Mouse (Mus musculus): Measurements from ENCODE around the gene Gsta2. TPM values are rescaled to one million over a fixed set of nuclear protein-coding genes. Genes with fewer than 3 reads are reported as not detected.

Gene Gsta2
- 4.3 TPM in 1 of 2 replicates, not detected in the other for polyA plus RNA-seq (2011; ENCODE audit: insufficient read depth, insufficient read length, low replicate concordance, missing spikeins)

- WGBS = 82% methylated on average over 8 of the region's 8 CpGs
- Histone ChIP-seq H3K4me1 (ENCODE audit: control insufficient read depth, insufficient read depth, low read length) (no peaks in the 10 kb centered on the region), H3K4me3 (replicated peaks; ENCODE audit: control insufficient read depth, low read depth, low read length) (no peak within 1 kb of the TSS), H3K27ac (ENCODE audit: control insufficient read depth, insufficient read depth, low read depth, low read length, poor library complexity) (no peak within 1 kb of the TSS)
- TF ChIP-seq CTCF (IDR thresholded peaks at IDR 0.05; ENCODE audit: control insufficient read depth, insufficient read depth, low read length) = no peak
- no peak for TF ChIP-seq POLR2A (IDR thresholded peaks at IDR 0.05; ENCODE audit: borderline replicate concordance, control insufficient read depth, low read depth, low read length)
Measured at GRCm38 (mm10) chr9:78355611-78356010, at the start of gene Gsta2. Gsta2 (minus strand) TSS chr9:78355788.

GRCm38 (mm10) chr9:78401596-78401995 is 46.0 kb upstream of the Gsta2 start:
- Histone ChIP-seq H3K4me3 (replicated peaks; ENCODE audit: control insufficient read depth, low read depth, low read length) (no peak overlapping the region), H3K4me1 (ENCODE audit: control insufficient read depth, insufficient read depth, low read length) (no peaks in the 10 kb centered on the region), H3K27ac (ENCODE audit: control insufficient read depth, insufficient read depth, low read depth, low read length, poor library complexity) (no peak overlapping the region)
- WGBS = 73% methylated on average over 7 of the region's 7 CpGs
- TF ChIP-seq CTCF (IDR thresholded peaks at IDR 0.05; ENCODE audit: control insufficient read depth, insufficient read depth, low read length) (no peak), POLR2A (IDR thresholded peaks at IDR 0.05; ENCODE audit: borderline replicate concordance, control insufficient read depth, low read depth, low read length) (no peak)

- WGBS = 76% methylated on average over 5 of the region's 5 CpGs
- no peaks in the 10 kb centered on the region for H3K4me1 ChIP-seq (ENCODE audit: control insufficient read depth, insufficient read depth, low read length)
- no peak overlapping the region for H3K27ac ChIP-seq (ENCODE audit: control insufficient read depth, insufficient read depth, low read depth, low read length, poor library complexity)
- TF ChIP-seq POLR2A (IDR thresholded peaks at IDR 0.05; ENCODE audit: borderline replicate concordance, control insufficient read depth, low read depth, low read length) = no peak
- no peak for TF ChIP-seq CTCF (IDR thresholded peaks at IDR 0.05; ENCODE audit: control insufficient read depth, insufficient read depth, low read length)
- H3K4me3 ChIP-seq (replicated peaks; ENCODE audit: control insufficient read depth, low read depth, low read length) = no peak overlapping the region
Measured at GRCm38 (mm10) chr9:78400570-78400969, 45.0 kb upstream of the Gsta2 start.

- H3K4me3 ChIP-seq (replicated peaks; ENCODE audit: control insufficient read depth, low read depth, low read length) = no peak overlapping the region
- 52% methylated on average over 9 of the region's 9 CpGs for WGBS
- no peak overlapping the region for H3K27ac ChIP-seq (ENCODE audit: control insufficient read depth, insufficient read depth, low read depth, low read length, poor library complexity)
Measured at GRCm38 (mm10) chr9:78396517-78396916, 40.9 kb upstream of the Gsta2 start.

GRCm38 (mm10) chr9:78395630-78396351 is 40.2 kb upstream of the Gsta2 start, which contains the start of gene Ddx43:
Ddx43 (plus strand) TSS chr9:78395777.
- TF ChIP-seq POLR2A (IDR thresholded peaks at IDR 0.05; ENCODE audit: borderline replicate concordance, control insufficient read depth, low read depth, low read length) (no peak), CTCF (IDR thresholded peaks at IDR 0.05; ENCODE audit: control insufficient read depth, insufficient read depth, low read length) (no peak)

More at GRCm38 (mm10) chr9:78396517-78396916, 40.9 kb upstream of the Gsta2 start:
- no peak for TF ChIP-seq POLR2A (IDR thresholded peaks at IDR 0.05; ENCODE audit: borderline replicate concordance, control insufficient read depth, low read depth, low read length)
- TF ChIP-seq CTCF (IDR thresholded peaks at IDR 0.05; ENCODE audit: control insufficient read depth, insufficient read depth, low read length) = no peak
- no peaks in the 10 kb centered on the region for H3K4me1 ChIP-seq (ENCODE audit: control insufficient read depth, insufficient read depth, low read length)

GRCm38 (mm10) chr9:78395244-78395629 is 39.6 kb upstream of the Gsta2 start:
- WGBS = 32% methylated on average over 11 of the region's 11 CpGs
- no peaks in the 10 kb centered on the region for H3K4me1 ChIP-seq (ENCODE audit: control insufficient read depth, insufficient read depth, low read length)
- TF ChIP-seq POLR2A (IDR thresholded peaks at IDR 0.05; ENCODE audit: borderline replicate concordance, control insufficient read depth, low read depth, low read length) (no peak), CTCF (IDR thresholded peaks at IDR 0.05; ENCODE audit: control insufficient read depth, insufficient read depth, low read length) (no peak)
- no peak overlapping the region for H3K4me3 ChIP-seq (replicated peaks; ENCODE audit: control insufficient read depth, low read depth, low read length)
- H3K27ac ChIP-seq (ENCODE audit: control insufficient read depth, insufficient read depth, low read depth, low read length, poor library complexity) = no peak overlapping the region

More at GRCm38 (mm10) chr9:78395630-78396351, 40.2 kb upstream of the Gsta2 start, which contains the start of gene Ddx43:
- Histone ChIP-seq H3K27ac (ENCODE audit: control insufficient read depth, insufficient read depth, low read depth, low read length, poor library complexity) (no peak within 1 kb of the TSS; the same call in 1 of the 2 replicates), H3K4me1 (ENCODE audit: control insufficient read depth, insufficient read depth, low read length) (no peaks in the 10 kb centered on the region), H3K4me3 (replicated peaks; ENCODE audit: control insufficient read depth, low read depth, low read length) (peak within 1 kb of the TSS; percentile 6)
- 3% methylated on average over 93 of the region's 93 CpGs for WGBS

GRCm38 (mm10) chr9:78394602-78395001 is 39.0 kb upstream of the Gsta2 start:
- WGBS = 67% methylated on average over 7 of the region's 7 CpGs
- TF ChIP-seq CTCF (IDR thresholded peaks at IDR 0.05; ENCODE audit: control insufficient read depth, insufficient read depth, low read length) (no peak), POLR2A (IDR thresholded peaks at IDR 0.05; ENCODE audit: borderline replicate concordance, control insufficient read depth, low read depth, low read length) (no peak)
- no peak overlapping the region for H3K4me3 ChIP-seq (replicated peaks; ENCODE audit: control insufficient read depth, low read depth, low read length)
- H3K27ac ChIP-seq (ENCODE audit: control insufficient read depth, insufficient read depth, low read depth, low read length, poor library complexity) = no peak overlapping the region
- H3K4me1 ChIP-seq (ENCODE audit: control insufficient read depth, insufficient read depth, low read length) = no peaks in the 10 kb centered on the region

- Histone ChIP-seq H3K27ac (ENCODE audit: control insufficient read depth, insufficient read depth, low read depth, low read length, poor library complexity) (no peak overlapping the region), H3K4me1 (ENCODE audit: control insufficient read depth, insufficient read depth, low read length) (no peaks in the 10 kb centered on the region), H3K4me3 (replicated peaks; ENCODE audit: control insufficient read depth, low read depth, low read length) (no peak overlapping the region)
- 83% methylated on average over 10 of the region's 10 CpGs for WGBS
- TF ChIP-seq POLR2A (IDR thresholded peaks at IDR 0.05; ENCODE audit: borderline replicate concordance, control insufficient read depth, low read depth, low read length) (no peak), CTCF (IDR thresholded peaks at IDR 0.05; ENCODE audit: control insufficient read depth, insufficient read depth, low read length) (no peak)
Measured at GRCm38 (mm10) chr9:78393741-78394140, 38.2 kb upstream of the Gsta2 start.
